Mouse (Mus musculus): ENCODE data around the gene Strada. TPM values are rescaled to one million over a fixed set of nuclear protein-coding genes. Genes with fewer than 3 reads are reported as not detected.

Gene Strada
- total and polyA plus RNA-seq, 2 experiments from 2014 or later = 21.2 to 31.2 TPM

DNA sequence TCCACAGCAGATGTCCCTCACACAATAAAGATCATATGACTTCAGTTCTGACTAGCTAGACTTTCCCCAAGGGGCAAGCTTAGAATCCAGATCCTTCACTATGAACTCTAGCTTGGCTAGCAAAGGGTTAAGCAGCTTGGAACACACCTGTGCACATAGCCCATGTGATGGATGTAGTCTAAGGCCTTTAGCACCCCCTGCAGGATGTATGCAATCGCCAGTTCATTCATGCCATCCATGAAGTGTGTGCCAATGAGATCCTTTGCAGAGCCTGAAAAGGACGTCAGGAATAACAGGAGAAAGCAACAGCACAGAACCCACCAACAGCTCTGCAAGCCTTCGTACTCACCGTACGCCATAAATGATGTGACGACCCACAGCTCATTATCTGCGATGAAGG lies 31.2 kb downstream of the Strada start:
- no peak for ATAC-seq (ENCODE audit: low FRiP score)
- no peak overlapping the region for H3K4me2 ChIP-seq (ENCODE audit: low read depth, low read length, poor library complexity, severe bottlenecking)
- WGBS = 79% methylated on average over 7 of the region's 7 CpGs
- no peaks in the 10 kb centered on the region for H3K9me3 ChIP-seq (ENCODE audit: low read length)
- H3K27ac ChIP-seq (ENCODE audit: low read depth, low read length) = no peak overlapping the region
- DNase-seq (ENCODE audit: low spot score) = peak; percentile 60
- H3K4me3 ChIP-seq (ENCODE audit: low read depth, low read length) = no peak overlapping the region
- no peak overlapping the region for H3K9ac ChIP-seq (replicated peaks; ENCODE audit: low read length, poor library complexity, severe bottlenecking)
- no peaks in the 10 kb centered on the region for H3K27me3 ChIP-seq (ENCODE audit: insufficient read depth, low read length)
- peak; percentile 62 for TF ChIP-seq CTCF (IDR thresholded peaks at IDR 0.05)
- H3K36me3 ChIP-seq (ENCODE audit: insufficient read depth, low read length) = peaks cover 27% of the 10 kb centered on the region
- no peaks in the 10 kb centered on the region for H3K4me1 ChIP-seq (ENCODE audit: insufficient read depth, low read length)

DNA sequence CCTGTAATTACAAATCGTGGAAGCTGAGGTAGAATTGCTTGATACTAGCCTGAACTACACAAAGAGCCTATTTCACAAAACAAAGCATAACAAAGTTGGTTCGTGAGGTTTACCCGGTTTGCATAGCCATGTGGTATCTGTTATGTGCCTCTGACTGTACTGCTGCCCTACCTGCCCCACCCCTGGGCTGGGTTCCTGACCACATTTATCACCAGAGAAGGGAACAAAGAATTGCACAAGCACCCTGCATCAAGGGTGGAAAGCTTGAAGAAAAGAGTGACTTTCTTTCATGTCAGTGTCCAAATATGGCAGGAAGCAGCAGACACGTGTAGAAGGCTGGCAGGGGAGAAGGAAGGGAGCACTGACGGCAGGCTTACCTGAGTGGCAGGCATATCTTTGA lies 34.5 kb downstream of the Strada start:
- DNase-seq (ENCODE audit: low spot score) = no peak
- WGBS = 84% methylated on average over 5 of the region's 5 CpGs
- peaks cover 36% of the 10 kb centered on the region for H3K36me3 ChIP-seq (ENCODE audit: insufficient read depth, low read length)

DNA sequence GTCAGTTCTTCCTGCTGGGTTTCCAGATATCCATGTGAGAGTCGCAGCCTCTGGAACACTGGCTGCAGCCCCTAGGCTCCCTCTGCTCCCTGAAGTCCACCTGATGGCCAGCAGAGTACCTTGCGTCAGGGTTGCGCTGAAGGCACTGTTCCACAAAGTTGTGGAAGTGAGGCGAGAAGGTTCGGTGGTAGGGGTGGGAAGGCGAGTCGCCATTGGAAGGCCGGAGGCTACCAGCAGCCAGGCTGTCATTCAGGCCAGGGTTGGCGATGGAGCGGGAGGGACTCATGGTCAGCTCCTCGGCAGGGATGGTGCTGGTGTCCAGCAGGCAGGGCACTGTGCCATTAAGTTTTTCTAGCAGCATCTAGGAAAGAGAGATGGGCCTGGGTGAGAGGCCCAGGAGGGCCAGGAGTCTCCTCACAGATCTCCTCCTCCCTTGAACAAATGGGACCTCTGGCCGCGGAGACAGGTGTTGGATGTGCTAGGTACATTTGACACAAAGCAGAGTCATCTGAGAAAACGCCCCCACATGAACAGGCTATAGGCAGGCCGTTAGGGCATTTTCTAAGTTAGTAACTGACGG lies 37.3 kb downstream of the Strada start:
- H3K4me1 ChIP-seq (ENCODE audit: insufficient read depth, low read length) = 0 out of 2 replicates have a peak, but pooled peaks cover 5% of the 10 kb centered on the region

More for the DNA sequence above, 34.5 kb downstream of the Strada start:
- no peak overlapping the region for H3K27ac ChIP-seq (ENCODE audit: low read depth, low read length)
- H3K9ac ChIP-seq (replicated peaks; ENCODE audit: low read length, poor library complexity, severe bottlenecking) = no peak overlapping the region
- no peak for TF ChIP-seq CTCF (IDR thresholded peaks at IDR 0.05)
- H3K27me3 ChIP-seq (ENCODE audit: insufficient read depth, low read length) = no peaks in the 10 kb centered on the region
- H3K9me3 ChIP-seq (ENCODE audit: low read length) = no peaks in the 10 kb centered on the region
- no peak for ATAC-seq (ENCODE audit: low FRiP score)
- no peaks in the 10 kb centered on the region for H3K4me1 ChIP-seq (ENCODE audit: insufficient read depth, low read length)
- no peak overlapping the region for H3K4me2 ChIP-seq (ENCODE audit: low read depth, low read length, poor library complexity, severe bottlenecking)
- H3K4me3 ChIP-seq (ENCODE audit: low read depth, low read length) = no peak overlapping the region

DNA sequence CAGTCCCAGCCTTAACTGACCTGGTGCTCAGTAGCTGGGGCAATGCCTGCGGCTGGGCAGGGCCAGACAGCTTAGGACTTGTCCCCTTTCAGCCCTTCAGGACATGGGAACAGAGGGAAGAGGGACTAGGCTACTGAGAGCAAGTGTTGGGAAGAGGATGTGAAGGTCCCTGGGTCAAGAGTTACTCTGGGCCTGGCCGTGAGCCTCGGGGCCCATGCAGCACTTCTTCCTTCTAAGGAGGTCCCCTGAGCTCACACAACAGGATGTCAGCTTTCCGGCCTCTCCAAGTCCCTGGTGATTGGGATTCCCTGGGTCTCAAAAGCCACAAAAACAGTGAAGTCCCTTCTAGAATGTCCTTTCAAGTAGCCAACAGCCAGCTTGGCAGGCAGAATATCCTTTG lies 38.4 kb downstream of the Strada start:
- TF ChIP-seq CTCF (IDR thresholded peaks at IDR 0.05) = no peak
- ATAC-seq (ENCODE audit: low FRiP score) = no peak
- Histone ChIP-seq H3K9ac (replicated peaks; ENCODE audit: low read length, poor library complexity, severe bottlenecking) (no peak overlapping the region), H3K36me3 (ENCODE audit: insufficient read depth, low read length) (peaks cover 33% of the 10 kb centered on the region), H3K27ac (ENCODE audit: low read depth, low read length) (no peak overlapping the region), H3K9me3 (ENCODE audit: low read length) (no peaks in the 10 kb centered on the region), H3K4me1 (ENCODE audit: insufficient read depth, low read length) (0 out of 2 replicates have a peak, but pooled peaks cover 10% of the 10 kb centered on the region), H3K27me3 (ENCODE audit: insufficient read depth, low read length) (no peaks in the 10 kb centered on the region), H3K4me2 (ENCODE audit: low read depth, low read length, poor library complexity, severe bottlenecking) (no peak overlapping the region), H3K4me3 (ENCODE audit: low read depth, low read length) (no peak overlapping the region)
- 86% methylated on average over 4 of the region's 4 CpGs for WGBS
- DNase-seq (ENCODE audit: low spot score) = no peak

More for the DNA sequence above, 37.3 kb downstream of the Strada start:
- H3K9ac ChIP-seq (replicated peaks; ENCODE audit: low read length, poor library complexity, severe bottlenecking) = no peak overlapping the region
- no peak for TF ChIP-seq CTCF (IDR thresholded peaks at IDR 0.05)
- WGBS = 92% methylated on average over 16 of the region's 16 CpGs
- H3K4me2 ChIP-seq (ENCODE audit: low read depth, low read length, poor library complexity, severe bottlenecking) = no peak overlapping the region
- no peaks in the 10 kb centered on the region for H3K9me3 ChIP-seq (ENCODE audit: low read length)
- H3K27ac ChIP-seq (ENCODE audit: low read depth, low read length) = no peak overlapping the region
- ATAC-seq (ENCODE audit: low FRiP score) = no peak
- DNase-seq (ENCODE audit: low spot score) = no peak
- H3K36me3 ChIP-seq (ENCODE audit: insufficient read depth, low read length) = peaks cover 36% of the 10 kb centered on the region
- no peak overlapping the region for H3K4me3 ChIP-seq (ENCODE audit: low read depth, low read length)
- no peaks in the 10 kb centered on the region for H3K27me3 ChIP-seq (ENCODE audit: insufficient read depth, low read length)

DNA sequence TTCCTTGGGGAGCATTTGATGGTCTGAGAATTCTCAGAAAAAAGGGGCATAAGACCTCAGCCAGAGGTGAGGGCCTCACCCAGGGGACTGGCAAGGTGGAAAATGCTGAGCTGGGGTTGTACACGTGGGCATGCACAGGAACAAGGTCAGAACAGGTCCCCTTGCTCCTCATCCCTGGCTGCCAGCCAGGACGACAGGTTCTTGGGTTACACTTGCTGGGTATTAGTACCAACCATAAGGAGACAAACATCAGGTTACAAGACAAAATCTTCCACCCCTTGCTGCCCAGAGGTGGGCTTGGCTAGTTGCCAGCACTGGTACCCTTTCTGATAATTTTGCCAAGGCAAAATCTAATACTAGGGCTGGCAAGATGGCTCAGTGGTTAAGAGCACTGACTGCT lies 39.7 kb downstream of the Strada start:
- H3K36me3 ChIP-seq (ENCODE audit: insufficient read depth, low read length) = peaks cover 23% of the 10 kb centered on the region
- H3K27me3 ChIP-seq (ENCODE audit: insufficient read depth, low read length) = no peaks in the 10 kb centered on the region
- H3K4me2 ChIP-seq (ENCODE audit: low read depth, low read length, poor library complexity, severe bottlenecking) = no peak overlapping the region
- no peaks in the 10 kb centered on the region for H3K9me3 ChIP-seq (ENCODE audit: low read length)
- no peak for TF ChIP-seq CTCF (IDR thresholded peaks at IDR 0.05)
- no peak overlapping the region for H3K9ac ChIP-seq (replicated peaks; ENCODE audit: low read length, poor library complexity, severe bottlenecking)
- H3K27ac ChIP-seq (ENCODE audit: low read depth, low read length) = no peak overlapping the region
- H3K4me1 ChIP-seq (ENCODE audit: insufficient read depth, low read length) = peaks cover 14% of the 10 kb centered on the region; the same call in 1 of the 2 replicates
- WGBS = 94% methylated on average over 2 of the region's 2 CpGs
- H3K4me3 ChIP-seq (ENCODE audit: low read depth, low read length) = no peak overlapping the region
- ATAC-seq (ENCODE audit: low FRiP score) (no peak), DNase-seq (ENCODE audit: low spot score) (no peak)

DNA sequence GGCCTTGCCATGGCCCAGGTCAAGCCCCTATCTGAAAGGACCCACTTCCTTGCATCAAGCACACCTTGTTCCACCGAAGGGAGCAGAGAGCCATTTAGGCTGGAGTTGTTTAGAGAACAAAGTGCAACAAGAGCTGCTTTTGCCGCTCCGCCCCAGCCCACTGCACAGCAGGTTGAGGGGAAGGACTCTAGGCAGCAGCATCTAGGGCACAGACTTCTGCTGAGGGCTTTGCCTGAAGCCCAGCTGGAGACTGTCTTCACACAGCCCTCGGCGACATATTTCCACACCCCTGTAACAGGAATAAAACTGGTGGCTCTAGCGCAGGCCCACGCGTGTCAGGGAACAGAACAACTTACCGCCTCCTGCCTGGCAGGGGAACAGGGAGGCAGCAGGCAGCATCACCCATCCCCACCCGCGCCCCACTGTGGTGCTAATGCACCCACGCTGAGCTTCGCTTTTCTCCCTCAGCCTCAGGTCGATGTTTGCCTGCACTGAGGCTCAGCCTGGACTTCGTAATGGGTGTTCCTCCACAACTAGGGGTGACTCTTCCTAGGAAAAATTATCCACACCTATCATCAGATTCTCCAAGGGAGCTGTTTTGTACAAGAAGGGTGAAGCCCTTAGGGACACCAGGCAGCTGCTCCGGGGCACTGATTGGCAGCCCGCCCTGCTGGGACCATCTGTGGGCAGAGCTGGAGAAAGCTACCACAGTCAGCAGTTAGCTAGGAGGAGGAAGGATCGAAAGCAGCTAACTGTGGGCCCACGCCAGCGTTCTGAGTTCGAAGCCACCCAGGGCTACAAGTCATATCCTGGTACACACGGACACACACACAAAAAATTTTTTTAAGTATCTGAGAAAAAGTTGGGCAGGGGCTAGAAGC lies 40.9 kb downstream of the Strada start, which contains the start of the genes Gm10840 and Limd2:
Gene Gm10840, plus strand, starts transcription at position 10 of the 881 bp plus-strand sequence.
Gene Limd2, minus strand, starts transcription at position 20 of the 881 bp plus-strand sequence.
- Histone ChIP-seq H3K4me1 (ENCODE audit: insufficient read depth, low read length) (peaks cover 14% of the 10 kb centered on the region; the same call in 1 of the 2 replicates), H3K4me2 (ENCODE audit: low read depth, low read length, poor library complexity, severe bottlenecking) (peak within 1 kb of the TSS; percentile 92), H3K9ac (replicated peaks; ENCODE audit: low read length, poor library complexity, severe bottlenecking) (peak within 1 kb of the TSS; percentile 88), H3K36me3 (ENCODE audit: insufficient read depth, low read length) (peaks cover 18% of the 10 kb centered on the region), H3K4me3 (ENCODE audit: low read depth, low read length) (peak within 1 kb of the TSS; percentile 75), H3K27me3 (ENCODE audit: insufficient read depth, low read length) (no peaks in the 10 kb centered on the region), H3K27ac (ENCODE audit: low read depth, low read length) (peak within 1 kb of the TSS; percentile 97), H3K9me3 (ENCODE audit: low read length) (no peaks in the 10 kb centered on the region)
- 0 out of 2 replicates have a peak, but pooled peaks have one; percentile 12 for TF ChIP-seq CTCF (IDR thresholded peaks at IDR 0.05)
- ATAC-seq (ENCODE audit: low FRiP score) (0 out of 2 replicates have a peak, but pooled peaks have one; percentile 19), DNase-seq (ENCODE audit: low spot score) (peak; percentile 43)
- WGBS = 23% methylated on average over 22 of the region's 22 CpGs

Measured in midbrain, postnatal 0 days (tissue).